Mouse (Mus musculus): ENCODE data around the gene E130116L18Rik. TPM values are rescaled to one million over a fixed set of nuclear protein-coding genes. Genes with fewer than 3 reads are reported as not detected.

The E130116L18Rik gene
- not detected in 2 replicates for polyA plus RNA-seq (2016; fragmentation: Nextera tagmentation; extraction: Ambion mirVana)

- peak within 1 kb of the TSS; percentile 72 for H3K4me2 ChIP-seq
- H3K4me3 ChIP-seq = peak within 1 kb of the TSS; percentile 79
- H3K36me3 ChIP-seq = no peaks in the 10 kb centered on the region
- 4% methylated on average over 72 of the region's 72 CpGs for WGBS
- peak within 1 kb of the TSS; percentile 95 for H3K9ac ChIP-seq
- peak within 1 kb of the TSS; percentile 89 for H3K27ac ChIP-seq (ENCODE audit: poor library complexity, severe bottlenecking)
- no peaks in the 10 kb centered on the region for H3K9me3 ChIP-seq (replicated peaks)
- H3K27me3 ChIP-seq (replicated peaks) = no peaks in the 10 kb centered on the region
- H3K4me1 ChIP-seq (replicated peaks) = peaks cover 6% of the 10 kb centered on the region
- peak; percentile 89 for ATAC-seq (ENCODE audit: insufficient number of reproducible peaks, low FRiP score)
Measured at GRCm38 (mm10) chr5:25222752-25223702, at the start of gene E130116L18Rik. E130116L18Rik (minus strand) TSS chr5:25223153.

DNA sequence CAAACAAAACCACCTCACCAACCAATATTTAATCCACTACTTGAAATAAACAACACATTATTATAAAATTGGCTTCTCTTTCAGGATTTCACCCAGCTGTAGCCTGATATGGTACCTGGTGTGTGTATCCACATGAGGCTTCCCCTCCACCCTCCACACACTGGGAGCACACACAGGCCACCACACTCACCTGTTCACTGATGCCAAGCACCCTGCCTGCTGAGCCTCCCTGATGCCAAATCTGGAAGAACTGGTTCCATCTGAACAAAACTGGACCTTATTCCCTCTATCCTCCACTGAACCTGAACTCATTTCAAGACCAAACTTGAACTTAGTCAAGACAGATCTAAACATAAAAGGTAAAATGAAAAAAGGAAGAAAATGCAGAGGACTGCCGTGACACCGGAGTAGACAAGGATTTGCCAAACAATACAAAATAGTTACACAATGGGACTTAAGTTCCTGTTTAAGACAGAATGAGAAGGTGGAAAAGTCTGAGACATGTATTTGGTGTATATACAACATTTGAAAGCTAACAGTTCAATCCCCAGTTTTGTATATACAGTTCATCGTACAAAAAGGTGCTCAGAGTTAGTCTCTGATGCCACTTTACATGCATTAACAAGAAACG lies 45.4 kb upstream of the E130116L18Rik start:
- no peaks in the 10 kb centered on the region for H3K9me3 ChIP-seq (replicated peaks)
- H3K4me1 ChIP-seq (replicated peaks) = no peaks in the 10 kb centered on the region
- no peak overlapping the region for H3K27ac ChIP-seq (ENCODE audit: poor library complexity, severe bottlenecking)
- H3K4me3 ChIP-seq = no peak overlapping the region
- H3K9ac ChIP-seq = no peak overlapping the region
- WGBS = 94% methylated on average over 4 of the region's 4 CpGs
- ATAC-seq (ENCODE audit: insufficient number of reproducible peaks, low FRiP score) = no peak
- H3K36me3 ChIP-seq = peaks cover 69% of the 10 kb centered on the region
- H3K27me3 ChIP-seq (replicated peaks) = no peaks in the 10 kb centered on the region
- no peak overlapping the region for H3K4me2 ChIP-seq

DNA sequence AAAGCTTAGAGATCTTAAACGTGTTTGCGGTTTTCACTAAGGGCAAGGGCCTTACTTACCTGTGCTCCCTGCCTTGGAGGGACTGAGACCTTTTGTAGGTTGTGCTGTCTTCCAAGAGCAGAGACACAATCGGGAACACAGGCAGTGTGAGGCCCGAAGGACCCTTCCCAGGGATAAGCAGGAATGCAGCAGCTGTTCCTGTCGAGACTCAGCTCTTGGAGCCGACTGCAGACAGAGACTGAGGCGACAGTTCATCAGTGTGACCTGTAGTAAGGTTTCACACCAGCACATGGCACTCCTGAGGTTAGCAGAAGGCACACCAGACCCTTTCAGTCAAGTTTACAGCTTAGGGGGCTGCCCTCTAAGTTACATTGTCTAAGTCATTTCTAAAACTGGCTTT lies 39.3 kb upstream of the E130116L18Rik start:
- Histone ChIP-seq H3K4me2 (no peak overlapping the region), H3K36me3 (peaks cover 83% of the 10 kb centered on the region), H3K9me3 (replicated peaks) (no peaks in the 10 kb centered on the region), H3K27me3 (replicated peaks) (no peaks in the 10 kb centered on the region), H3K9ac (no peak overlapping the region), H3K4me1 (replicated peaks) (no peaks in the 10 kb centered on the region), H3K4me3 (no peak overlapping the region), H3K27ac (ENCODE audit: poor library complexity, severe bottlenecking) (no peak overlapping the region)
- WGBS = 67% methylated on average over 7 of the region's 7 CpGs
- ATAC-seq (ENCODE audit: insufficient number of reproducible peaks, low FRiP score) = no peak

DNA sequence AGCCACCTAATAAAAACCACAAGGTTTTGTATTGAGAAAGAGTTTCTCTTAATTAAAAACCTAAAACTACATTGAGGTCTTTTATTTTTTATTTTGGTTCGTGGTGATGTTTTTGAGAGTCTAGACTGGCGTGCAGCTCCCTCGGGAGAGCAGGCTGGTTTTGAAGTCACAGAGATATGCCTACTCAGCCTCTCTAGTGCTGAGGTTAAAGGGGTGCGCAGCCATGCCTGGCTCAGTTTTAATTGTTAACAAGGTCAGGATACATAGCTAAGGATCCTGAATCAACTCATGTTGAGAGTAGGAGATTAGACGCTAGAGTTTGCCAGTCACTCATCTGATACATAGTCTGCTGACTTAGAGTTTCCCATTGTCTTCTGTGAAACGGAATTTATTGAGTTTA lies 38.5 kb upstream of the E130116L18Rik start:
- Histone ChIP-seq H3K4me2 (no peak overlapping the region), H3K9ac (no peak overlapping the region), H3K9me3 (replicated peaks) (no peaks in the 10 kb centered on the region), H3K27ac (ENCODE audit: poor library complexity, severe bottlenecking) (no peak overlapping the region), H3K4me1 (replicated peaks) (no peaks in the 10 kb centered on the region), H3K36me3 (peaks cover 77% of the 10 kb centered on the region), H3K4me3 (no peak overlapping the region), H3K27me3 (replicated peaks) (no peaks in the 10 kb centered on the region)
- no peak for ATAC-seq (ENCODE audit: insufficient number of reproducible peaks, low FRiP score)
- 80% methylated on average over 6 of the region's 6 CpGs for WGBS

DNA sequence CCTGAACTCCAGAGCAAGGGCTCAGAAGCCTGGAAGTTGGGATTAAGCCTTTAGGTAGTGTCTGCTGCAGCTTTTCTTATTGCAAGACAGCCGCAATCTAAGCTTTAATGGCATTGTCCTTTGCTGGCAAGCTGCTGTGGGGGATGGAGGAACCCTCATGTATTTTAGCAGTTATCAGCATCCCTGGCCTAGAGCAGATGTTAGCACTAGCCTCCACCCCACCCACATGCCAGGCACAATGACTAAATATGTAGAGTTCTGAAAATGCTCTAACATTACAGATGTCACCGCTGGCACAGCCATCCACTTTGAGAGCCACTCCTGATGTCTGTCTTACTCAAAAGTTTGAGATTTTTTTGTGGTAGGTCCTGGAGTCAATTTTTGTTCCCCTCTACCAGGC lies 33.7 kb upstream of the E130116L18Rik start:
- Histone ChIP-seq H3K4me1 (replicated peaks) (no peaks in the 10 kb centered on the region), H3K27me3 (replicated peaks) (no peaks in the 10 kb centered on the region), H3K9ac (no peak overlapping the region), H3K9me3 (replicated peaks) (no peaks in the 10 kb centered on the region), H3K27ac (ENCODE audit: poor library complexity, severe bottlenecking) (no peak overlapping the region), H3K4me3 (no peak overlapping the region), H3K36me3 (peaks cover 69% of the 10 kb centered on the region), H3K4me2 (no peak overlapping the region)
- 79% methylated on average over 2 of the region's 2 CpGs for WGBS
- no peak for ATAC-seq (ENCODE audit: insufficient number of reproducible peaks, low FRiP score)

DNA sequence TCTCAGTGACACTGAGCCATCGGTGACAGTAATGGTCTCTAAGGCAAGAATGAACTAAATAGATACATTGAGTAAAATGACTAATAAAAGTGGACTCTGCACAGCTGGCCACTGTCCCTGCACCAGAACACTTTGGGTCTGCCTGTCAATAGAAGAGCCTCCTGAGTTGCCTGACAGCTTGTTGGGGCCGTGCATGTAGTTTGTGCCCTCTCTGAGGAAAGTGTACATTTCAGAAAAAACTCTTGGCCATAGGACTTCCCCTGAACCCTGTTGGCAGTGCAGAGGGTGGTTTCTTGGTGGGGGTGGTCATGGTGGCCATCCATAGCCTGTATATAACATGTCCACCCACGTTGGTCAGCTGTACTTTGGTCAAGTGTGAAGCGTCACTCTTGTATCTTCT lies 31.5 kb upstream of the E130116L18Rik start:
- 89% methylated on average over 4 of the region's 4 CpGs for WGBS
- Histone ChIP-seq H3K27ac (ENCODE audit: poor library complexity, severe bottlenecking) (no peak overlapping the region), H3K9ac (no peak overlapping the region), H3K4me2 (no peak overlapping the region), H3K36me3 (peaks cover 75% of the 10 kb centered on the region), H3K27me3 (replicated peaks) (no peaks in the 10 kb centered on the region), H3K4me3 (no peak overlapping the region), H3K4me1 (replicated peaks) (no peaks in the 10 kb centered on the region), H3K9me3 (replicated peaks) (no peaks in the 10 kb centered on the region)
- no peak for ATAC-seq (ENCODE audit: insufficient number of reproducible peaks, low FRiP score)

DNA sequence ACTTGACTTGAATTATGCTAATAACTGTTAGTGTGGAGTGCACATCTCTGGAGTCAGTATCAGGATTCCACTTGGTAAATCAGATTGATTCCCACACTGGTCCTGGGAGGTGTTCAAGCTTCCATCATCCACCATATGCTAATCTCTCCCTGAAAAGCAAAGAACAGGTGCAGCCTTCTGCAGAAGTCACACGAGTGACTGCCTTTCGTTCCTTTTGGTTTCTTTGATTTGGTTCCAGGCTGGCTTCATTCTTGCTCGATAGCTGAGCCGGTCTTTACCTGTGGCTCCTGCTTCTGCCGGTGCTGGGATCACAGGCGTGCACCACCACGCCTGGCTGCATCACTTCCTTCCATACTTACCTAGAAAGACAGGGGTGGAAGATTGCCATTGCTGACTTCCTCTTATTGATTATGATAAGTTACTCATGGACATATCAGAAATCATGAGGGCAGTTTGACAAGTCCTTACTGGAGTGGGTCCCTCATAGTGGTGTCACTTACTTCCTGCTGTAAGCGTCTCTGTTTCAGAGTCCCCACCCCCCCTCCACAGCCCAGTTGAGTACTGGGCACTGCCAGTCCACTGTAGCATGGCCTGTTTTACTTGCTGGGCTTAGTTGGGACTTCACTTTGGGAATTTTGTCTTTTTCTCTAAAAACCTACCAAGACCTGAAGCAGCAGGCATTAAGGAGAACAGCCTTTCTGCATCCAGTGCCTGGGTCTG lies 30.0 kb upstream of the E130116L18Rik start:
- Histone ChIP-seq H3K36me3 (peaks cover 63% of the 10 kb centered on the region), H3K9ac (no peak overlapping the region), H3K4me3 (no peak overlapping the region), H3K4me1 (replicated peaks) (no peaks in the 10 kb centered on the region), H3K9me3 (replicated peaks) (no peaks in the 10 kb centered on the region), H3K27me3 (replicated peaks) (no peaks in the 10 kb centered on the region), H3K27ac (ENCODE audit: poor library complexity, severe bottlenecking) (no peak overlapping the region), H3K4me2 (no peak overlapping the region)
- ATAC-seq (ENCODE audit: insufficient number of reproducible peaks, low FRiP score) = no peak
- 87% methylated on average over 8 of the region's 8 CpGs for WGBS

DNA sequence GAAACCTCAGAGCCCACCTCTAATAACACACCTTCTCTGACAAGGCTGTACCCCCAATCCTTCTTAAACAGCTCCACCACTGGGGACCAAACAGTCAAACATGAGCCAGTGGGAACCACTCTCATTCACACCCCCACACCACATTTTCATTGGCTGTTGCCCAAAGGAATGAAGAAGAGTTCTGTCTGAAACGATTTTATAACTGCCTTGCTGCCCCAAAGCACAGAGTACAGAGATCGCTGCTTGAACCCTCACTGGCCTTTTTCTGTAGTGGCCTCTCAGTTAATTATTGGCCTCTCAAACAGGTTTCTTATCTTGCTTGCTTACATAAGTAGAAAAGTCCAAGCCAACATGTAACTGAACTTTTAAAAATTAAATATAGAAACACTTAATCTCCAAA lies 29.5 kb upstream of the E130116L18Rik start:
- no peaks in the 10 kb centered on the region for H3K27me3 ChIP-seq (replicated peaks)
- H3K9me3 ChIP-seq (replicated peaks) = no peaks in the 10 kb centered on the region
- no peak overlapping the region for H3K9ac ChIP-seq
- H3K27ac ChIP-seq (ENCODE audit: poor library complexity, severe bottlenecking) = no peak overlapping the region
- H3K36me3 ChIP-seq = peaks cover 58% of the 10 kb centered on the region
- H3K4me1 ChIP-seq (replicated peaks) = peaks cover 1% of the 10 kb centered on the region; the same call in 1 of the 2 replicates
- WGBS = 73% methylated on average over 2 of the region's 2 CpGs
- H3K4me3 ChIP-seq = no peak overlapping the region
- ATAC-seq (ENCODE audit: insufficient number of reproducible peaks, low FRiP score) = no peak
- no peak overlapping the region for H3K4me2 ChIP-seq

- H3K36me3 ChIP-seq = peaks cover 28% of the 10 kb centered on the region
- H3K4me3 ChIP-seq = no peak overlapping the region
- no peak overlapping the region for H3K27ac ChIP-seq (ENCODE audit: poor library complexity, severe bottlenecking)
- no peaks in the 10 kb centered on the region for H3K9me3 ChIP-seq (replicated peaks)
- H3K27me3 ChIP-seq (replicated peaks) = no peaks in the 10 kb centered on the region
- no peak overlapping the region for H3K9ac ChIP-seq
- no peak for ATAC-seq (ENCODE audit: insufficient number of reproducible peaks, low FRiP score)
- peaks cover 6% of the 10 kb centered on the region; the same call in 1 of the 2 replicates for H3K4me1 ChIP-seq (replicated peaks)
- WGBS = 71% methylated on average over 3 of the region's 3 CpGs
- H3K4me2 ChIP-seq = no peak overlapping the region
Measured at GRCm38 (mm10) chr5:25247036-25247435, 24.1 kb upstream of the E130116L18Rik start.

DNA sequence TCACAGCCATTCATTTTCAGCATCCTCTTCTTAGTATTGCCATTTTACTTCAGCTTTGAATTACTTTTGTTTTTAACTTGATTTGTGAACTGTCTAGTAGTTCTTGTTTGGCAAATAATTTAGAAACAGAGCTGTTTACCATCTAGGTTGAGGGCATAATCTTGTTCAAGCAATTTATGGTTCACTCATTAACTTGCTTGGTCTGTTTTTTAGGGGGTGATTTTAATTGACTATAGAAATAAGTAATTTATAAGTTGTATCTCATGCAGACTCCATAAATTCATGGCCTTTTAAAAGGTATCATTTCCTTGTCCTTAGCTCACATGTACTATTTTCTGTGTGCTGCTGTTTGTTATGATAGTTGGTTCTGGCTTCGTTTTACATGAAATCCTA lies 23.5 kb upstream of the E130116L18Rik start:
- H3K4me2 ChIP-seq = no peak overlapping the region
- no peak for ATAC-seq (ENCODE audit: insufficient number of reproducible peaks, low FRiP score)
- no peak overlapping the region for H3K27ac ChIP-seq (ENCODE audit: poor library complexity, severe bottlenecking)
- no peak overlapping the region for H3K9ac ChIP-seq
- no peak overlapping the region for H3K4me3 ChIP-seq
- peaks cover 6% of the 10 kb centered on the region; the same call in 1 of the 2 replicates for H3K4me1 ChIP-seq (replicated peaks)
- no peaks in the 10 kb centered on the region for H3K9me3 ChIP-seq (replicated peaks)
- H3K36me3 ChIP-seq = peaks cover 23% of the 10 kb centered on the region
- H3K27me3 ChIP-seq (replicated peaks) = no peaks in the 10 kb centered on the region
- 71% methylated on average over 1 of the region's 1 CpGs for WGBS

Measured in heart, embryonic 12.5 days (tissue).